Mouse (Mus musculus) gastrocnemius, postnatal 36 days (tissue): ENCODE data around the gene Ndufs4. TPM values are rescaled to one million over a fixed set of nuclear protein-coding genes. Genes with fewer than 3 reads are reported as not detected.

Source experiments
- DNase-seq, 2 experiments: peaks; one replicate each; pipeline ENCODE4 v3.0.0; 2022
- intact Hi-C: fragments of 180-260 bp; cut with DNase I; formaldehyde crosslinking; loops from one replicate; pipeline ENCODE4 v1.15.1; 2025
- long read RNA-seq, 2 experiments: library from polyadenylated mRNA; stranded (forward); transcript quantifications; one replicate each; pipeline ENCODE4 v2.0.0; 2021
- total RNA-seq, 2 experiments: library from RNA; stranded (reverse); gene quantifications; 2 replicates each; pipeline ENCODE4 v1.2.3; 2021

Ndufs4 gene
- total RNA-seq = 100 to 1,000 TPM; 332 to 337 TPM
- long read RNA-seq, experiment 1, transcript Ndufs4-201 (5 exons, 1,698 nt) = major isoform, 473 of 520 reads
- long read RNA-seq, experiment 1, partial matches to known transcripts = 39 of 520 reads
- long read RNA-seq, experiment 1, other reads (novel, unspliced or antisense) = 4 of 520 reads
- long read RNA-seq, experiment 2, transcript Ndufs4-201 (5 exons, 1,698 nt) = major isoform, 482 of 527 reads
- long read RNA-seq, experiment 2, partial matches to known transcripts = 28 of 527 reads
- long read RNA-seq, experiment 2, other reads (novel, unspliced or antisense) = 12 of 527 reads

DNA sequence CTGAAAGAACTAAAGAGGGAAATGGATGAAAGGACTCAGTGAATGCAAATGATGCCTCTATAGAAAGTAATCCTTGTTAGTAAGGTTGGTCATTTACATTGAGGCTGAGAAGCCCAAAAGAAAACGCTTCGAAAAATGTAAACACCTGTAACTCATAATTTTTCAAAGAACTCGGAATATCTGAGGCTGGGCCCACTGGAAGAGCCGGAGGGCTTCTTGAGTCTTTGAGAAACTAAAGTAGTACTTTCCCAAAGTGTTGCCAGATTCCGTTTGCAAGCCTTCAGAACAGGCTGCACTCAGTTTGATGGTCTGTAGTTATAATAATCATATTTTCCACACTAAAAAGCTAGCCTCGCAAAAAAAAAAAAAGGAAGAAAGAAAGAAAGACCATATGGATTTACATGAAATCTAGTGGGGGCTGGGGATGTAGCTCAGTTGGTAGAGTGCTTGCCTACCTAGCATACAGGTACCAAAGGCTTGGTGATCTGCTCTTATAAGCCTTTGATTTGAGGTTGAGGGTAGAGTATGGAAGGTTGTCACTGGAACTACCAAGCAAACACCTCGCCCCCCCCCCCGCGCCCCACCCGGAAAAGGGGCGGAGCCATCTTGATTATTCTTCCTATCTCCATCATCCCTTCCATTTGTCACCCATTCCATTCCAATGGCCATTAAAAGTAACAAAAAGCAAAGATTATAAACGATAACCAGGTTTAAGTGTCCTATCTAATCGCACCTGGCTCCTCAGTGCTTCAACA is at the start of gene Ndufs4:
Ndufs4 (minus strand) TSS at position 48 of the 755 bp plus-strand sequence.
- intact Hi-C loops = no loop called here
- no peak for DNase-seq

GRCm38 (mm10) chr13:114432491-114432890 is 44.4 kb upstream of the Ndufs4 start:
- intact Hi-C loops = no loop called here
- no peak for DNase-seq

DNA sequence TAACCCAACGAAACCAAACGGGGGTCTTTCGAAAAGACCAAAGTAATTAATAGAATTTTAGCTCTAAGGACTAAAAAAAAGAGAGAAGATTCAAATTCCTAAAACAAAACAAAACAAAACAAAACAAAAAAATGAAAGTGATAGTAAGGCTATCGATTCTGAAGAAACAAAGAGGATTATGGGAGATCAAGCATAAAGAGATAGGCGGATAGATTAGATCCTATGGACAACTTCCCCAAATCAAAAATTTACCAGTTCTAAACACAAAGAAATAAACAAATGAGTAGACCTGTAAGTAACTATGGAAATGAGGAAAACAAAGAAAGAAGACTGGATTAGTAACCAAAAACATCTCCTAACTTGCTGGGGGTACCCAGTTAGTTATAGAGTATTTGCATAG is 37.2 kb upstream of the Ndufs4 start:
- DNase-seq = no peak
- intact Hi-C loops = no loop called here

DNA sequence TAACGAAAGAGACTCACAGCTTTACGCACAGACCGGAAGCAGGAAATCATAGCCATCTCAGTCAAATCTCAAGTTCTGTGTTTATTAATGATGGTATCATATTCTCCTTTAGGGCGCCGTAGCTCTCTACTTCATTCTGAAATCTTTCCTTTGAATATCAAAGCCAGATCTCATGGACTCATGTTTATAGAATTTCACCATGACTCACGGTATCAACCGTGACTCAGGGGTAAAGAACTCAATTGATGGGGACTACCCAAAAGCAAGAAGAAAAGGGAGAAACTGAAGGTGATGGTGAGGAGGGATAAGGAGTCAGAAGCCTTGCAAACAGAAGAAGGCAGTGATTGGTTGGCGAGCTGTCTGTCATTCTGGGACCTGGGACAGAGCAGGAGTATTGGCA is 32.2 kb upstream of the Ndufs4 start:
- no peak for DNase-seq

GRCm38 (mm10) chr13:114419364-114419763 is 31.3 kb upstream of the Ndufs4 start:
- intact Hi-C loops = no loop called here
- no peak for DNase-seq

More for the DNA sequence above, 32.2 kb upstream of the Ndufs4 start:
- intact Hi-C loops = no loop called here

DNA sequence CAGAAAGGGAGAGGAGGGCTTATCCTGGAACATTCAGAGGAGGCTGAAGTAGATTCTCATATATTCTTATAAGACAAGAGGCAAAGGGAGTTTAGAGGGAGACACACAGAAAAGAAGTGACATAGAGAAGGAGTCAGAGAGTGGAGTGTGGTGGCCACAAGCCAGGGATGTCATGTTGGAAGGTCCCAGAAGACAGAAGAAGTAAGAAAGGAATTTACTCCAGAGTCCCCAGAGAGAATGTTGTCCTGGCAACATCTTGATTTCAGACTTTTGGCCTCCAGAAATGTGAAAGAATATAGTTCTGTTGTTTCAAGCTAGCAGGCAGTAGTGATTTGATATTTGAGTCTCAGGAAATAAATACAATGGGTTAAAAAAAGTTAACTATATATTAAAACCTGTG is 24.3 kb upstream of the Ndufs4 start:
- intact Hi-C loops = no loop called here
- no peak for DNase-seq

DNA sequence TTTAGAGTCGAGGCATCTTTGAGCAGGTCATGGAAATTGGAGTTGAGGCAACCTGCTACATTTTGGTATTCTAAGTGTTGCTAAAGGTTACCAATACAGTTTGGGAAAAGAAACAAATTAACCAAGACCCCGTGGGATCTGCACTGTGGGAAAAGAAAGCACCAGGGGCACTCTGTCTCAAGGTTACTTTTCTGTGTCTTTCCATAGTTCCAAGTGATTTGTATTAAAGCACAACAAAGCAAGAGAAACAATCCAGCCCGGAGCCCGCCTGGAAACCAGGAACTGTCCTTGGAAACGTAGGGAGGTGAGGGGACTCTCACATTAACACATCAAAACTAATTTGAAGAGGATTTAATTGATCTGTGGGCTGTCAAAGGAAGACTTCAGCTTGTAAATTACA is 18.8 kb upstream of the Ndufs4 start:
- no peak for DNase-seq
- intact Hi-C loops = no loop called here

- no peak for DNase-seq
- intact Hi-C loops = no loop called here
These were observed 18.4 kb upstream of the Ndufs4 start for GRCm38 (mm10) chr13:114406424-114406823.

GRCm38 (mm10) chr13:114405100-114405715 is 17.1 kb upstream of the Ndufs4 start:
- DNase-seq = peak in 1 of 2 experiments; percentile 23
- intact Hi-C loops = no loop called here

DNA sequence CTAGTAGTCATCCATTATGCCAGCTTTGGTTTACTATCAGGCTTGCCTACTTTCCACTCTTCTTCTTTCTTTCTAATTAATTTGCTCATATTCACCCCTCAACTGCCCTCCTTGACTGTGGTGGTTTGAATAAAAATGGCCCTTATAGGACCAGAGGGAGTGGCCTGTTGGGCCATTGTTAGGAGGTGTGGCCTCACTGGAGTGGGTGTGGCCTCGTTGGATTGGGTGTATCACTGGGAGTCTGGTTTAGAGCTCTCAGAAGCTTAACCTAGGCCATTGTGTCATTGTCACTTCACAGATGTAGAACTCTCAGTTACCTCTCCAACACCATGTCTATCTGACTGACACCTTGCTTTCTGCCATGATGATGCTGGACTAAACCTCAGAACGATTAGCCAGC is 10.8 kb upstream of the Ndufs4 start:
- DNase-seq = no peak
- intact Hi-C loops = no loop called here

GRCm38 (mm10) chr13:114397281-114397680 is 9.2 kb upstream of the Ndufs4 start:
- intact Hi-C loops = no loop called here
- no peak for DNase-seq

DNA sequence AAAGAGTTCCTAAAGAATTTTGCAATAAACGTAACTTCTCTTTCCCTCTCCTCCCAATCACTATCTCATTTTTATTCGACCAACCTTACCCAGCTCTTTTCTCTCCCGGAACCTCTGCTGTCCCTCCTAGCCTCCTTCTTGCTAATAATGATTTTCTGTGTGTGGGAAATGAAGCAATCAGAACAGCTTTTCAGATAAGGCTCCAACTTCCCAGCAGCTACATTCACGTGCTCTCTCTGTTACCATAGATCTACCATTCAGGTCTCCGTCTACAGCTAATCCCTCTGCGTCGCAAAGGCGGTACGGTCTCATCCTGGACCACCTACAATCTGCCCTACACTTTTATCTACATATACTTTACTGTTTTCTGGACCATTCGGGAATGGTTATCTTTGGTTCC is 8.8 kb upstream of the Ndufs4 start:
- no peak for DNase-seq

DNA sequence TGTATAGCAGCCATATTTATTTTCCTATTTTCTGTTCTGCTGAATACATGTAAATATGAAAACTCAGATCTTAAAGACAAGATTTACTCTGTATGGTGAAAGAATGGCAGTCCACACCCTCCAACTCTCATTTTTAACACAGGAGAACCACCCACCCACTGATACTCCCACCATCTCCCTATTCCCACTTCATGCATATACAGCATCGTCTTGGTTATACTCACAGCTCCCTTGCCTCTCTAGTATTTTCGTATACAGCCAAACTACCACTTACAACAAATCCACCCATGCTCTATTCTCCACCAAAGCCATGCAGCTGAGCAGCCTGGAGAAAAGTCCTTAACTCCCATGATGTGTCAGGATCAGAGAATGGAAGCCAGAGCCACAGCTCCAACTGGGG is 6.7 kb upstream of the Ndufs4 start:
- no peak for DNase-seq
- intact Hi-C loops = no loop called here

More for the DNA sequence above, 8.8 kb upstream of the Ndufs4 start:
- intact Hi-C loops = no loop called here

DNA sequence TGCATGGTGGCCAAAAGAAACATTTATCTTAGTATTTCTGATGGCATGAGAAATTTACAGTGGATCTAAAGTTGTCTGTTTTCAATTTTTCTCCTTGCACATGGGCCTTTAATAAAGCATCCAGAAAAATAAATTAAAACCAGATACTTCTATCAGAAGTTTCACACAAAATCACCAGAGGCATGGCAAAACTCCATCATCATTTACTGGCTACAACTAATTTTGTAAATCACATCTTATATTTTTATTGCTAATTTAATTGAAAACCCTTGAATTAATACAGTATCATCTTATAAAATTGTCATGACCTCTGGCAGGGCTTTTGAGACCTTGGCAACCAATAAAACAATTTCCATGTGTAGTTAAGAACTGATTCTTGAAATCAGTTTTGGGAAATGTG is 4.4 kb upstream of the Ndufs4 start:
- intact Hi-C loops = no loop called here
- no peak for DNase-seq

DNA sequence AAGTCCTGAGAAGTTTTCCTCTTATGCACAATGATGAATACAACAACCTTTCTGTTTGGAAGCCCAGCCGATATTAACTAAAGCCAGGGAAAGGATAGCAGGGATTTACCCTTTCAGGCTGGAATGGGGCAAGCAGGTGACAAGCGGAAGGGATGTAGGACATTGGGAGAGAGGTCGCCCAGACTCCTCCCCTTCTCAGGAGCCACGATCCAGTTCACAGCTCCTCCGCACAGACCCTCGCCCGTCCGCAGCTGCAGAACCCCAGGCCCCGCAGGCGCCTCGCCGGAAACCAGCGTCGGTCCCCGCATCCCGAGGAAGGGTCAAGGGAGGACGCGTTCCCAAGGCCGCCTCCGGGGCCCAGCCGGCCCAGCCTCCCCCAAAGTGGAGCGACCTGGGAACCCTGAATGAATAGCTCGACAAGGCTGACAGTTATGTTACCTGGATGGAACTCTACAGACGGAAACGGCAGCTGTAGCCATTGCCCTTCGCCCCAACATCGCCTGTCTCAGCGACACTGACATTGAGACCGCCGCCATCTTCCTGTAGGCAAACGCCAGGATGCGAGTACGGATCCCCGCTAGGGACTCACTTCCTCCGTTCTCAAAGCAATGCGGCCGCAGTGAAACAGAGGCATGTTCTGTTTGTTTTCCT is 412 bp downstream of the Ndufs4 start:
- peak; percentile 91 to 92 for DNase-seq
- intact Hi-C loops = no loop called here

DNA sequence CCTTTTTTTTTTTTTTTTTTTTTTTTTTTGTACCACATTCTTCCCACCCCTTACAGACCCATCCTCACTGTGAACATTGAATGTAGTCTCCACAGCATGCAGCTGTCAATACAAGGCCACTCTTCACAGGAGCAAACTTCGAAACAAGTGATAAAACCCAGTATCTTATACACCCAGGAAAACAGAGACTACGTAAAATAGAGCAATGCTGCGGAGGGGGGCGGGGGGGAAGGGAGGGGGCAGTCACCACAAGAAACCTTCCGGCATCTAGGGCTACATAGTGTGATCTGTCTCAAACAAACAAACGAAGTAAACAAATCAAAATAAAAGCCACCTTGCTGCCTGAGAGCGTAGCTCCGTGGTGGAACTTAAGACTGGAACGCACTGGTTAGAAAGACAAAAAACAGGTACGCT is 977 bp downstream of the Ndufs4 start:
- DNase-seq = no peak
- intact Hi-C loops = no loop called here

- intact Hi-C loops = no loop called here
- no peak for DNase-seq
These were observed 11.5 kb downstream of the Ndufs4 start for GRCm38 (mm10) chr13:114376511-114376910.

GRCm38 (mm10) chr13:114362086-114362485 is 26.0 kb downstream of the Ndufs4 start:
- intact Hi-C loops = no loop called here
- DNase-seq = no peak

DNA sequence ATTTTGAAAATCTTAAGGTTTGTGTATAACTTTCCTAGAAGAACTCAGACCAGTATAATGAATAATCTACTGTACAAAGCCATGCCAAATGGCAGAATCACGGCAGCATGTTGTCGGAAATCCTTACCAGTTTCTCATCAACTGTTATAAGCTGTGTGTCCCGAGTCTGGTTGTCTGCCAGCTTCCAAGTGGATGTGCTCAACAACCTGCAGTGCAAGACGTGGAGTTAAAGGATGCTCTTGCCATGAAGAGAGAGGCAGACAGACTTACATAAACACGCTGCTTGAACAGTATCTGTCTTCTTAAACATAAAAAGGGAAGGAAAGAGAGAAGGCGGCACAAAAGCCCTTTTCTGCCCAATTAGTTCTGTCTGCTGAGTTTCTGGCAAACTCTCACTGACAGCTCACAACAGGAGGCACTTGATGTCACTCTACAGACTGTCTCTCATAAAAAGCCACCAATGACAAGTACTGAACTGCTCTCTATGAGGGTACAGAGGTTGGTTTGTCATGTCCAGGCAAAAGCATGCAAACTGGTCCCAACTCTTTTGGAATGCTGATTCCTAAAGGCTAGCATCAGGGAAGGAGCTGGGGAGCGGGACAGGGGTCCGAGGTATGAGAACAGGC is 36.6 kb downstream of the Ndufs4 start:
- no peak for DNase-seq
- intact Hi-C loops = no loop called here

GRCm38 (mm10) chr13:114344979-114345712 is 42.9 kb downstream of the Ndufs4 start:
- DNase-seq = no peak
- intact Hi-C loops = no loop called here
